Mouse (Mus musculus): ENCODE data around the gene Slc7a14. TPM values are rescaled to one million over a fixed set of nuclear protein-coding genes. Genes with fewer than 3 reads are reported as not detected.
"Not testable (repeated sequence)": the region's sequence is repeated elsewhere in the genome, so short reads cannot be mapped to it uniquely, and the experiment has no call there.

The Slc7a14 gene
- polyA plus RNA-seq, 1 experiment from 2014 or later: 0.43 TPM

DNA sequence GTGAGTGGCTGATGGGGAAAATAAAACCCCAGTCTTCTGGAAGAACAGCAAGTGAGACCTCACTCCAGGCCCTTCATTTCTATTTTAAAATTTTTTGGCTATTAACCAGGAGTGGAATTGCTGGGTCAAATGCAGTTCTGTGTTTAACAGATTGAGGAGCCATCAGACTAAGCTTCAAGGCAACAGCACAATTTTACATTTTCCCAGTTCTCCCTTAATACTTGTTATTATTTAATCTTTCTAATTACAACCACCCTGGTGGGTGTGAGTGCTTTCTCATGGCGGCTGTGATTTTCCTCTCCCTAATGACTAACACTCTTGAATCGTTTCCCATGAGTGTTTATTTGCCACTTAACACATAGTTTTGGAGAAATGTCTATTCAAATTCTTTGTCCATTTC, 29.1 kb downstream of the Slc7a14 start:
- WGBS: 64% methylated on average over 2 of the region's 2 CpGs

DNA sequence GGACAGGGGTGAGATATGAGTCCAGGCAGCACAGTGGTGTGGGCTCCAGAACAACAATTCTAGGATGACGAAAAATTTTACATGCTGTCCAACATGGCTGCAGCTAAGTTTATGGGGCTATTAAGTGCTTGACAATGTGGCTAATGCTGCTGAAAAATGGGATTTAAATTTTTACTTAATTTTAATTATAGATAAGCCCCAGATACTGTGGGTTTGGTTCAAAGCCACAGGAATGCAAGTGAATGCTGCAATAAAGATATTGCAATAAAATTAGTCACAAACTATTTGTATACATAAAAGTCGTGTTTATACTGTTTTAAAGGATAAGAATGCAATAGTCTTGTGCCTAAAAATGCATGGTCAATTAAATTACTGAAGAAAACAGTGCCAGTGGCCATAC, 35.3 kb downstream of the Slc7a14 start:
- H3K27ac ChIP-seq: no peak overlapping the region
- no peaks in the 10 kb centered on the region for H3K4me1 ChIP-seq
- H3K4me3 ChIP-seq: no peak overlapping the region
- no peak for DNase-seq (ENCODE audit: low spot score)
- no peaks in the 10 kb centered on the region for H3K27me3 ChIP-seq (ENCODE audit: insufficient read depth, poor library complexity, severe bottlenecking)
- no peaks in the 10 kb centered on the region for H3K36me3 ChIP-seq
- 59% methylated on average over 2 of the region's 2 CpGs for WGBS
- no peaks in the 10 kb centered on the region for H3K9me3 ChIP-seq

More for the DNA sequence above, 29.1 kb downstream of the Slc7a14 start:
- H3K4me1 ChIP-seq: no peaks in the 10 kb centered on the region
- no peaks in the 10 kb centered on the region for H3K9me3 ChIP-seq
- no peak overlapping the region for H3K4me3 ChIP-seq
- no peaks in the 10 kb centered on the region for H3K27me3 ChIP-seq (ENCODE audit: insufficient read depth, poor library complexity, severe bottlenecking)
- no peak overlapping the region for H3K27ac ChIP-seq
- no peaks in the 10 kb centered on the region for H3K36me3 ChIP-seq
- no peak for DNase-seq (ENCODE audit: low spot score)

DNA sequence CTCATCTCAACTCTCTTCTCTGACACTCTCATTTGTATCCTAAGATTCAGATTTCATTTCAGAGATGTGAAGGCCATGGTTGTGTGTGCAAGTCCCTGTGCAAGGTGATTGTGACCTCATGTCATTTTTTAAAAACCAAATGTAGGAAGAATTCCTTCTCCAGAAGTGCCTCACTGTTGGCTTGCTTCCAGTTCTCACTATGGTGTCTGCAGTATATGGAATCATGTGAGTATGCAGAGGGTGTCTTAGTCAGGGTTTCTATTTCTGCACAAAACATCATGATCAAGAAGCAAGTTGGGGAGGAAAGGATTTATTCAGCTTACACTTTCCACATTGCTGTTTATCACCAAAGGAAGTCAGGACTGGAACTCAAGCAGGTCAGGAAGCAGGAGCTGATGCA, 36.9 kb downstream of the Slc7a14 start:
- not testable (repeated sequence) for H3K27me3 ChIP-seq (ENCODE audit: insufficient read depth, poor library complexity, severe bottlenecking); H3K4me1 ChIP-seq; H3K4me3 ChIP-seq; H3K27ac ChIP-seq; DNase-seq (ENCODE audit: low spot score); H3K9me3 ChIP-seq; H3K36me3 ChIP-seq

DNA sequence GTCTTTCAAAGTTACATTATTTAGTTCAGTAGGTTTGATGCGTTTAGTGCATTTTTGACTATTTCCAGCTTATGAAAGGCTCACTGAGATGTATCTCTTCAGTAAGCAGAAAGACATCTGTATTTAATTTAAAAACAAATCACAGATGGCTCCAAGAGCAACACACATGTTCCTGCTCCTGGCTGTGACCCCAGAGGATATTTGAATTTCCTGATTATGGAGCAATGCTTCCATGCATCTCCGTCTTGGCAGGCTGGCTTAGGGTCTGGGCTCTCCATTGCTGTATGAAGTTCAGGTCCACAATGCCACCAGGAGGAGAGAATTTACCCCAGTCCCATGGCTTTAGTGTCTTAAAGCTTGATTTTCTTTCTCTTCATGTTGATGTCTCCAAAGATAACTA, 37.5 kb downstream of the Slc7a14 start:
- Histone ChIP-seq H3K36me3 (no peaks in the 10 kb centered on the region), H3K4me1 (peaks cover 3% of the 10 kb centered on the region; the same call in 1 of the 2 replicates), H3K27me3 (ENCODE audit: insufficient read depth, poor library complexity, severe bottlenecking) (no peaks in the 10 kb centered on the region), H3K4me3 (no peak overlapping the region), H3K27ac (no peak overlapping the region), H3K9me3 (no peaks in the 10 kb centered on the region)
- DNase-seq (ENCODE audit: low spot score): no peak
- WGBS: 76% methylated on average over 2 of the region's 2 CpGs

DNA sequence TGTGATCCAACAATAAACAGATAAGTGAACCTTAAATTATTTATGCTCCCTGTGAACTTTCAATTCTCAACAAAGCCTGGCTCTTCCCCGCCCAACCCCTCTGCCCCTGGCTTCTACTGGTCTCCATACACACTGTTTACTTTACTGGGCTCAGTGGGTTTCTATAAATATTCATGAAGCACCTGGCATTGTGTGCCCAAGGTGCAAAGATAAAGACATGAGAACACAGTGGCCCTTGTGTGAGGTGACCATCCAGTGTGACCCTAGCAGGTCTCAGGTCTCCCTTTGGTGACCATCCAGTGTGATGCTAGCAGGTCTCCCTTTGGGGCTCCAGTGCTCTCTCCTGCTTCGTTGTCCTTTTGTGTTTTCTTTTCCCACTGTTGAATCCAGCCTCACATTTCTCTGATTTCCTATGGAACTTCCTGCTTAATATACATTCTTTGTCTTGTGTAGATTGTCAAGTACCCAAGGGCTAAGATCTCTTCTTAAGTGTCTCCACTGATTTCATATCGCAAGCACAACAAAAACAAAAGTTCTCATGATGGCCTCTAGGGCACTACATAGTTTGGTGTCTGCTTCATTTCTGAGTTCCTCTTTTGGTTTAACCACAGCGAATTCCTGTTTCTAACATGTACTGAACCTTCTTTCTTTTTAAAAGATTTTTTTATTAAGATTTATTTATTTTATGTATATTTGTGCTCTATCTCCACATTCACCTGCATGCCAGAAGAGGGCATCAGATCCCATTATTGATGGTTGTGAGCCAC, 40.4 kb downstream of the Slc7a14 start:
- Histone ChIP-seq H3K4me1 (peaks cover 3% of the 10 kb centered on the region; the same call in 1 of the 2 replicates), H3K27ac (no peak overlapping the region), H3K9me3 (no peaks in the 10 kb centered on the region), H3K4me3 (no peak overlapping the region), H3K27me3 (ENCODE audit: insufficient read depth, poor library complexity, severe bottlenecking) (no peaks in the 10 kb centered on the region), H3K36me3 (no peaks in the 10 kb centered on the region)
- 79% methylated on average over 4 of the region's 4 CpGs for WGBS
- DNase-seq (ENCODE audit: low spot score): no peak

DNA sequence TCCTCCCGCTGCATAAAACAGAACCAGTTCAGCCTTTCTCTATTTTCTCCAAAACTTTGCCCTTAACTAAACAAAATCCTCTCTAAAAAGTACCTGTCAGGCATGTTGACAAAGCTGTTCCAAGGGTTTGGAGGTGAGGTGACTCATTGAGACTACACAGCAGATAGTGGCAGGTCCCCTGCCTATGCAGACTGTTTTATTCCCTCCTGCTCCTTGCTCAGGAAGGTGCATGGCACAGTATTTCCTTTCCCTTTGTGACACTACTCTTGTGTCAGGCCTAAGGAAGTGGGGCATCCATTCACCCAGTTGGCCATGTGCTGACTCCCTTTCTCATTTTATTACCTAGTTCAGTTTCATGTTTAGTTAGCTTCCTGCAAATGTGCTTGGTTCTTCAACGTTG, 42.3 kb downstream of the Slc7a14 start:
- no peak for DNase-seq (ENCODE audit: low spot score)
- Histone ChIP-seq H3K9me3 (no peaks in the 10 kb centered on the region), H3K4me3 (no peak overlapping the region), H3K36me3 (no peaks in the 10 kb centered on the region), H3K27me3 (ENCODE audit: insufficient read depth, poor library complexity, severe bottlenecking) (no peaks in the 10 kb centered on the region), H3K4me1 (peaks cover 3% of the 10 kb centered on the region; the same call in 1 of the 2 replicates), H3K27ac (no peak overlapping the region)
- 71% methylated on average over 2 of the region's 2 CpGs for WGBS

DNA sequence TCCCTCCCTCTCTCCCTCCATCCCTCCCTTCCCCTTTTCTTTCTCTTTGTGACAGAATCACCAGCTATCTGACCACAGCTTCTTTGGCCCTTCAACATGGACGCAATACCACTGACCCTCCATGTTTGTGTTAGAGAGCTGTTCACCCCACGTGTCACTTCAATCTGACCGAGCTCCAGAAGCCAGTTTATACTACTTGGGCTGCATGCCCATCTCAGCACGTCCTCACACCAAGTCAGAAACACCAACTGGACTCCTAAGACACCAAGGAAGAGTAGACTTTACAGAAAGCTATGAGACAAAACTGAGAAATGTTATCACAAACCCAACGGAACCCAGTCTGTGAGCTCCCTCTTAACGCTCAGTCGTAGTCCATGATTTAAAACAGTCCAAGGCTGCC, 43.2 kb downstream of the Slc7a14 start:
- DNase-seq (ENCODE audit: low spot score): no peak
- H3K27me3 ChIP-seq (ENCODE audit: insufficient read depth, poor library complexity, severe bottlenecking): no peaks in the 10 kb centered on the region
- no peak overlapping the region for H3K27ac ChIP-seq
- no peak overlapping the region for H3K4me3 ChIP-seq
- H3K4me1 ChIP-seq: peaks cover 3% of the 10 kb centered on the region; the same call in 1 of the 2 replicates
- H3K9me3 ChIP-seq: no peaks in the 10 kb centered on the region
- WGBS: 80% methylated on average over 7 of the region's 7 CpGs
- H3K36me3 ChIP-seq: no peaks in the 10 kb centered on the region

DNA sequence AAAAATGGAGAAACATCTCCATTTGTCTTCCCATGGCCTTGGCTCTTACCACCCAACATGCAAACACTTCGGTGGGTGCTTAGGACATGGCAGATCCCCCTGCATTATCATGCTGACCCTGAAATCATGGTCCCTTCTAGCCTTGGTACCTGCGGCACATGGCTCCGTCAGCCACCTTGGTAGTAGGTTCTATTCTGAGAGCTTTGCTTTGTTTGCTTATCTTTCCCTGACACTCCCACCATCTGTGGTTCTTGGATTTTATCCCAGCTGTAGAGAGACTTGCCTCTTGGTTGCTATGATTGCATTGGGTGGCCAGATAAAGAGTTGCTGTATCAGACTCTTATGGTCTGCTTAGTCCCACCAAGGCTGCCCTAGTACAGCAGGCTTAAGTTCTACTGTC, 46.6 kb downstream of the Slc7a14 start:
- H3K9me3 ChIP-seq: no peaks in the 10 kb centered on the region
- no peak for DNase-seq (ENCODE audit: low spot score)
- no peak overlapping the region for H3K27ac ChIP-seq
- H3K36me3 ChIP-seq: no peaks in the 10 kb centered on the region
- H3K4me1 ChIP-seq: peaks cover 21% of the 10 kb centered on the region
- no peak overlapping the region for H3K4me3 ChIP-seq
- WGBS: 72% methylated on average over 3 of the region's 3 CpGs
- no peaks in the 10 kb centered on the region for H3K27me3 ChIP-seq (ENCODE audit: insufficient read depth, poor library complexity, severe bottlenecking)

DNA sequence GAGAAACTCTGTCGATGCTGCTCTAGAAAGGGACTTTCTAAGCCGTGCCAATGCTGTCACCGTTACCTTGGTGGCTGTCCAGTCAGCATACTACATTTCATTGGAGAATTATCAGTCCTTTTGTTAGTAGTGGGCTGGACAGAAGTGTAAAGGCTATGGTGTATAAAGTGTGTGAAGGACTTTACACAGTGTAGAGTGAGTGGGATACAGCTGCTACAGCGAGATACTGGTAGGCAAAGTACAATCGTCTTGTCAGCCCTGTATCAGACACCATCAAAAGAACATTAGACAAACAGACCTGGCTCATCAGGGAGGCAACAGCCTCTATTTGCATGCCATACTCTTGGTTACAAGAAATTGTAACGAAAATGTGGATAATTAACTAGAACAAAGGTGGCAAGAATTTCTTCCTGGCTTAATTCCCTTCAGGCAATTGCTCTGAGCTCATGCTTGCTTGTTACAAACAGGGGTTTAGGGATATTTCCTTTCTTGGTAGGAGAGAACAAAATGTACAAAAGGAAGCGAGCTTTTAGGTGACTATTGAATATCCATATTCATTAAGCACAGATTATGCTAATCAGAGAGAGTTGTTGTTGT, 48.7 kb downstream of the Slc7a14 start:
- Histone ChIP-seq H3K27me3 (ENCODE audit: insufficient read depth, poor library complexity, severe bottlenecking) (no peaks in the 10 kb centered on the region), H3K4me1 (peaks cover 18% of the 10 kb centered on the region), H3K9me3 (no peaks in the 10 kb centered on the region), H3K4me3 (no peak overlapping the region), H3K36me3 (no peaks in the 10 kb centered on the region), H3K27ac (no peak overlapping the region)
- 66% methylated on average over 7 of the region's 7 CpGs for WGBS
- DNase-seq (ENCODE audit: low spot score): no peak

DNA sequence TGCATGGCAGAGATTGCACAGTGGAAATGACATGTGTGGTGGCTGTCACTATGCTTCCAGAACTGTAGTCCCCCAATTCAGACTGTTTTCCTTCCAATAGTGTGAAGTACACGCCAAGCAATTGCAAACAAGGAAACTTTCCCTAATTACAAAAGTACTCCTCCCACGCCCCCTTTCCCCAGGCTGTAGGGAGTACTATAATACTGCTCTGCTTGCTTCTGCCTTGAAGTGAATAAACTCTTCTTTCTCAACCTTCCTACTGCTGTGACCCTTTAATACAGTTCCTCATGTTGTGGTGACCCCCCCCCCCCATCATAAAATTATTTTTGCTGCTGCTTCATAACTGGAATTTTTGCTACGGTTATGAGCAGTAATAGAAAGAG, 49.2 kb downstream of the Slc7a14 start:
- 52% methylated on average over 3 of the region's 3 CpGs for WGBS
- H3K4me3 ChIP-seq: no peak overlapping the region
- peak overlapping the region; percentile 75 for H3K27ac ChIP-seq
- H3K9me3 ChIP-seq: no peaks in the 10 kb centered on the region
- peaks cover 18% of the 10 kb centered on the region for H3K4me1 ChIP-seq
- H3K27me3 ChIP-seq (ENCODE audit: insufficient read depth, poor library complexity, severe bottlenecking): no peaks in the 10 kb centered on the region
- H3K36me3 ChIP-seq: no peaks in the 10 kb centered on the region
- DNase-seq (ENCODE audit: low spot score): no peak

DNA sequence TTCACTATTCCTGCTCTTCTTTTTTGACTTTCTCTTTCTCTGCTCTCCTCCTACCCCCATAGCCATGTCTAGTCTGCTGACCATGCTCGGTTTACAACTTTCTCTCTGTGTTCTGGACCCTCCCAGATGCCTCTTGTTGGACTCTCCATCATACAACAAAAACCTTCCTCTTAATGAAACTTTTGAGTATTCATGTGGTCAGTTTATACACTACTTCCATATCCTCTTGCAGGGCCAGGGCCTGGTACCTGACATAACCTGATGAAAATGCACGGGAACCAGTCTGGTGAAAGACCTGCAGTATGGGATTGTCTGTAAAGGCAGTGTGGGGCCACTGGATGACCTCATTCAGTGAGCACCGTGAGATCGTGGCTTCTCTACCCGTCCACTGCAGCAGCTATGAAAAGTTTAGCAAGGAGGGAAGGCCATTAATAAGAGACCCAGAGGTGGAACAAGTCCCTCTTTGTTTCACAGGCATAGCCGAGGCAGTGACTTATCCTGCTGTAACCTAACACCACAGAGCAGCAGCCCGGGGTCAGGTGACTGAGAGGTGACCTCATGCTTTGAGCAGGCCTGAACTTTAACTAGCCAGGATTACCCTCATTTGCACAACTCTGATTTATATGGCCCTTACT, 49.7 kb downstream of the Slc7a14 start:
- WGBS: 21% methylated on average over 7 of the region's 7 CpGs
- no peak overlapping the region for H3K4me3 ChIP-seq
- peak; percentile 86 for DNase-seq (ENCODE audit: low spot score)
- peak overlapping the region; percentile 75 for H3K27ac ChIP-seq
- H3K36me3 ChIP-seq: no peaks in the 10 kb centered on the region
- H3K27me3 ChIP-seq (ENCODE audit: insufficient read depth, poor library complexity, severe bottlenecking): no peaks in the 10 kb centered on the region
- H3K9me3 ChIP-seq: no peaks in the 10 kb centered on the region
- peaks cover 18% of the 10 kb centered on the region for H3K4me1 ChIP-seq

DNA sequence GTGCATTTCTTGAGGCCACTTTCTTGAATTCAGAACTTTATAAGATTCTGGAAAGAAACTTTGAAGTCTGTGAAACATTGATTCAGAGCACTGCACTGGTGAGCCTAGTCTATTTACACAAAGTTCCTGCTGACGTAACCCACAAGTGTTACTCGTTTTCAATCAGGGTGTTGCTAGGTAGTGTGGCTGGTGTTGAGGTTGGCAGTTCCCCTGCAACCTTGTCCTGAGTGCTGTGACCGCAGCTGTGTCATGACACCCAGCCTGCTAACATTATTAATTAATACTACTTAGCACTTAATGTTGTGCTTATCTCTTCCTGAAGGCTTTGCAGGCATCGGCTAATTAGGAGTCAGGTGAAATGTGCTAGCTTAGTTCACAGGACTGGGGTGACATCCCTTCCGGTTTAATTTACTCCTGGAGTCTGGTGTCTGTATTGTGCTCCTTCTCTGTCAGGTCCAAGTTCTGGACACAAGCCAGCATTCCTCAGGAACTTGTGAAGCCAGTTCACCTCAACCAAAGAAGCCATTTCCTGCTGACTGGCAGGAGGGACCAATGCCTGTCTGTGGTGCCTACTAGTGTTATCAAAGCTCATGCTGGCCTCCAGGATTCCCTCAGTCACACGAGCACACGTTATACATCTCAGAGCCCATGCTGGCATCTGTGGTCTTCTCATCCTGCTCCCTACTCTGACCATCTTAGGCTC, 50.5 kb downstream of the Slc7a14 start:
- H3K36me3 ChIP-seq: no peaks in the 10 kb centered on the region
- no peak overlapping the region for H3K4me3 ChIP-seq
- H3K4me1 ChIP-seq: peaks cover 18% of the 10 kb centered on the region
- H3K27ac ChIP-seq: peak overlapping the region; percentile 75
- no peaks in the 10 kb centered on the region for H3K27me3 ChIP-seq (ENCODE audit: insufficient read depth, poor library complexity, severe bottlenecking)
- H3K9me3 ChIP-seq: no peaks in the 10 kb centered on the region
- no peak for DNase-seq (ENCODE audit: low spot score)
- 59% methylated on average over 7 of the region's 7 CpGs for WGBS

DNA sequence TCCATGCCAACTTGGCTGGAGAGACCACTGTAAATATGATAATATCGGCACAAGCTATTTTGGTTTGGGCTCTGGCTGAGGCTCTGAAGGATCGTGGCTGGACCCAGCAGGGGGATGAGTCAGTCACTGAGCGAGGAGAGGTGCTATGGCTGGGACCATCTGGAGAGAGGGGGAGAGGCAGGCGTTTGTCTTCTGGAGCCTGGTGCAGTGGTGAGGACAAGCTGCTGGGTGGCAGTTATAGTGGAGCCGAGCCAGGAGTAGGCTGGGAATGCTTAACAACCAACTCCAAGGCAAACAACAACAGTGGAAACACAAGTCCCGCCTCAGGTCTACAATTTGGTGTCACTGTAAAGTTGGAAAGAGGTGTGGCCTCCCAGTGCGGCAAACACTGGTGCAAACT, 55.8 kb downstream of the Slc7a14 start:
- Histone ChIP-seq H3K36me3 (no peaks in the 10 kb centered on the region), H3K4me1 (no peaks in the 10 kb centered on the region), H3K27me3 (ENCODE audit: insufficient read depth, poor library complexity, severe bottlenecking) (peaks cover 1% of the 10 kb centered on the region; the same call in 1 of the 2 replicates), H3K9me3 (no peaks in the 10 kb centered on the region), H3K27ac (no peak overlapping the region), H3K4me3 (no peak overlapping the region)
- 59% methylated on average over 7 of the region's 7 CpGs for WGBS
- no peak for DNase-seq (ENCODE audit: low spot score)

All from heart, embryonic 10.5 days (tissue).